Mouse (Mus musculus) spleen, postnatal 10 days (tissue): ENCODE measurements around the gene Ssbp3.
A peak's percentile ranks its signal among the peaks of the same experiment; 100 is the strongest.

Source experiments
- DNase-seq, 2 experiments: peaks; one replicate each; pipeline ENCODE4 v3.0.0; 2021 to 2022; ENCODE audit warnings: low spot score in 2 of 2

Ssbp3 gene

DNA sequence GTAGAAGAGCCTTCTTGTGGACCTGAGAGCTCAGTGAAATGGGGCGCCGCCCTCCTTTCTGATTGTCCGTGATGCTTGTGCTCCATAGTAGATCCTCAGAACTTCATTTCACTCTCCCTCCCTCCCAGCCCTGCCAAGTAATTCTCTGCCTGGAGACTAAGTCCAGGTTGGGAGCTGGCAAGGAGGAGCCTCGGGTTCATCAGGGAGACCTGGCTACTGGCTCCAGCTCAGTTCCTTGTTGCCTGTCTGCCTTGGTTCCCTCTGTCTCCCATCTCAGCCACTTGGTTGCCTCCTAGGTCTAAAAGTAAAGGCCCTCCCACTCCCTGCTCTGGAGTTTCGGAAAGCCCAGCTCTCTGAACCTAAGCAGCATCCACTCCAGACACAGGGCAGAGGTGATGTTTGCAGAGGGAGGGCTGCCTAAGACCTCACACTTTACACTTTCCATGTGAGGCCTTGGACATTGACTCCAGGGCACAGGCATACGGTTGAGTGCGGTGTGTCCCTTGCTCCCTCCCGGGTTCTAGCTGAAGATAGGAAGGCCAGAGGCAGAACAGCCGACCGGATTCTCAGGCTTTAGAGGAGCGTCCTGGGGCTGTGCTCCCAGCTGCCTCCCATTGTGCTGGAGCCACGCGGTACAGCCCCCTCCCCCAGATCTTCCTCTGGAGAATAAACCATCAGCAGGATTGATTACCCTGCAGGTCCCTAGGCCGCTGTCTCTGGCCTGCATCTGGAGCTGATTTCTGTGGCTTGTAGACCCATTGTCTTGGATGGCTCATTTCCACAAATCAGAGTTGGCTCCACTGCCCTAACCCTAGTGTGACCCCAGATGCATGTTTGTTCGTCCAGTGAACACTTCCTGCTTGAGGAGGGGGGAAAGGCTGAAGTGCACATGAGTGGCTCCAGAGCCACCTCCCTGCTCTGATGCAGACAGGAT is 75.7 kb downstream of the Ssbp3 start:
- DNase-seq, result no peak

DNA sequence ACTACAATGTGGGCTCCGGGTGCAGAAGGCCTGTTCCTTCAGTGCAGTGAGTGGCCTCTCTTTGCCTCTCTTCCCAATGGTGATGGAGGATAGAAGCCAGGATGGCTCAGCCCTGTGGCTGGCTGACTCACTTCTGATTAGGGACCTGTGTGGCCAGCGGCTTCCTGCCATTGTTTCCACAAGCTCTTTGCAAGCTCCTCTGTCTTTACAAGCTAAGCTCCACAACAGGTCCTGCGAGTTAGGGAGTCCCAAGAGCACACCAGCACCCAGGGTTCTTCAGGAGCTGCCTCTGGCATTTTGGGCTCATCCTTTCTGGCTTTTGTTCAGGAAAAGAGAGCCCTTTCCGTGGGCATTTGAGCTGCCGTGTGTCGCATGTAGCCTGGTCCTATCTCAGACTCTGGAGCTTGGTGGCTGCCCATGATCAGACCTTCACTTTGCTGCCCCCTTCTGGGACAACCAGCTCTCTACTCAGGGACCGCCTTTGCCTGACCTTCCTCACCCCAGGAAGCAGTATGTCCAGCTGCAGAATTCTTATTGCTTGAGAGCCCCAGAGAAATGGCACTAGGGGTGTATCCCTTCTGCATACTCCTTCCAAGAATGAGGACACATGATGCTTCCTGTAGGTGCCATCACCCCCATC is 77.3 kb downstream of the Ssbp3 start:
- peak; percentile 67 to 83 for DNase-seq

DNA sequence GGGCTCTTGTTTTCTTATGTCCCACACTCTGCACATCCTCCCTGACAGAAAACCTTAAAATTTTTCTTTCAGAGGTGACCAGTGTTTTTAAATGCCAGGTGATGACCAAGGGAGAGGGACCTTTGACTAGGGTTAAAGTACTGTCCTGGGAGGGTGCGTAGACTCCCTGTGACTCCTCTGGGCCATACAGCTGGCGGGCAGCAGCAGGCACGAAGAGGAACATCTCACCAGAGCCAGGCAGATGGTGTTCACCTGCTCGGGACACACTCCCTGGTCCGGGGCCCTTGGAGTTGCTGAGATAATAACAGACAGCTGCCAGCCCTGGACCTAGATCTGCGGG is 78.4 kb downstream of the Ssbp3 start:
- DNase-seq, result no peak

DNA sequence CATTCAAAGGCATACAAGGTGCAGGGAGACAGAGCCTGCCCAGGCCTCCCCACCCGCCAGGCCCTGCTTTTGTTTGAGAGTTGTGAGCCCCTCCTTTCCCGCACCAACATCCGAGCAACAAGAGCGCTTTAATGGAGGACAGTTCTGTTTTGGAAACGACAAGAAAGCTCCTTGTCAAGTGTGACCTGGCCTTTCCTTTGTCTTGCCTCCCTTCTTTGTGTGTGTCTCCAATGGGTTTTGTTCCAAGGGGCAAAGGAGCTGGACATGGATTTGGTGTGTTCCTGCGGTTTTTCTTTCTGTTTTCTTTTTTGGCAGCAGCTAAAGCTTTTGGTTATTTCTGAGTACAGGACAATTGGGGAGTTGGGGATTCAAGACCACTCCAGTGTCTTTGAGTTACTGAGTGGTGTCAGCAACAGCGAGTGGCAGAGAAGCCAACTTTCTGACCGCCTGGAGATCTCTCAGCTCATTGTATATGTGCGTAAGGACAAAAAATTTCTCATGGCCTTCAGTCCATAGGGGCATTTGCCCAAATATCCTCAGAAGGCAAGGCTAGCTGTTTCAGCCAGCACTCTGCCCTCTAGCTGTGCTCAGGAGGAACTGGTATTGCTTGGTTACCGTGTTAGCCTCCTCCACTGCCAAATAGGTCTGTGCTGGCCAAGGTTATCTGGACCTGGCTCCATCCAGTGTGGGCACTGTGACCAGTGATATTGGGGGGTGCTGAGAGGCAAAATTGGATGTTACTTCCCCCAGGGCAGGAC is 78.9 kb downstream of the Ssbp3 start:
- no peak for DNase-seq

DNA sequence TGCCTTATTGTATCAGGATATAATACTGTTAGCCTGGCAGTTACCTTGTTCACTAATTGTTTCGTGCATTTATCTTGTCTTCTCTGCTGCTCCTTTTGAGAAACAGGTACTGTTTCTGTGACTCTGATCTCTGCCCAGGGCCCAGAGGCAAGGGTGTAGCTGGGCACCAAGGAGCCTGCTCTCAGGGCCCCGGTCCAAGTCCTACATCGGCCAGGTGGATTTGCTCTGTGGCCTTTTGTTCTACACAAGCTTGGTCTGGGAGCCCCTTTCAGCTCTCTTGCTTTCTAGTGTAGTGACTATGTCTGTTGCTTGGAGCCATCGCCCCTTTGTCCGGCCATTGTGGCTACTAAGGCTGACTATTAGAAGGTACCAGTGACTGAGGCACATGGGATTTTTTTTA is 82.6 kb downstream of the Ssbp3 start:
- DNase-seq, result no peak

DNA sequence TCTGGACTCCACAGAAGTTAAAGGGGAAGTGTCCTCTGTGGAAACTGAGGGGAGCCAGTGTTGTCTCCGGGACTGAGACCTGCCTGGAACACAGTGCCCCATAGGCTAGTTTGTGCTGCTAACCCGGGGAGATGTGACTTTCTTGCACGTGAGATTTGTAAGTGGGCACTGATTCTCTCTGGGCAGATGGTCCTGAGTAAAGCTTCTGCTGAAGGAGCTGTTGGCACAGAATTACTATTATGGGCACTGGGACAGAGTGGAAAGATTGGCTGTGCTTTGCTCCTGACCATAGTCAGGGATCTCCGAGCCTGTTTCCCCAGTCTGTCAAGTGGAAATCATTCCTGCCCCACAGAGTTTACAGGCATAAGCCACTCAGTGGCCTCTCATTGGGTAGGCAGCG is 83.8 kb downstream of the Ssbp3 start:
- DNase-seq, result no peak

DNA sequence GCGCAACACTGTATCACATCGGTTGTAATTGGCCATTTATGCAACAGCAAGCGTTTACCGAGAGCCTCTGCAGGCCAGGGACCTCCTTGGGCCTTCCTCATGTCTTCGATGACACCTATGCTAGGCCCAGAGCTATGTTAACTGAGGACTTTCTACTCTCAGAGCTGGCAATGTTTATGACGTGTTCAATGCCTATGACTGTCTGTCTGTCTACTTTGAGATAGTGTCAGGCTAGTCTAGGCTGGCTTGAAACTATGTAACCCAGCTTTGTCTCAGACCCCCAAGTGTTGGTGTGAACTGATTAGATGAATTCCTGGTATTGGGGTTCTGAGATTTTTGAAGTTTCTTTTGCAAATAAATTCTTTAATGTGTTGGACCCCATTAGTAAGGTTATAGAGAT is 84.6 kb downstream of the Ssbp3 start:
- no peak for DNase-seq

DNA sequence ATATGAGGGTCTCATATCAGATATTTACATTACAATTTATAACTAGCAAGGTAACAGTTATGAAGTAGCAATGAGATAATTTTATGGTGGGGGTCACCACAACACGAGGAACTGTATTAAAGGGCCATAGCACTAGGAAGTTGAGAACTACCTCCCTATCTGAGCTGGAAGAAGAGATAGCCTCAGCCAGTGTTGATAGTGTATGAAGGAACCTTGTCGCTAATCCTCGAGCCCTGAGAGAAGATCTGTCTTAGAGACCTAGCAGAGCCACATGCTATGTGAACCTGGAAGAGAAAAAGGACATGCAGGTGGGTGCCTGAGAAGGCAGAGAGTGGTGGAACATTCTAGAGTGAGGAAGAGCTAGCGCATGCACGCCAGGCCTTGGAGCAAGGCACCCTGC is 85.0 kb downstream of the Ssbp3 start:
- DNase-seq, result no peak

DNA sequence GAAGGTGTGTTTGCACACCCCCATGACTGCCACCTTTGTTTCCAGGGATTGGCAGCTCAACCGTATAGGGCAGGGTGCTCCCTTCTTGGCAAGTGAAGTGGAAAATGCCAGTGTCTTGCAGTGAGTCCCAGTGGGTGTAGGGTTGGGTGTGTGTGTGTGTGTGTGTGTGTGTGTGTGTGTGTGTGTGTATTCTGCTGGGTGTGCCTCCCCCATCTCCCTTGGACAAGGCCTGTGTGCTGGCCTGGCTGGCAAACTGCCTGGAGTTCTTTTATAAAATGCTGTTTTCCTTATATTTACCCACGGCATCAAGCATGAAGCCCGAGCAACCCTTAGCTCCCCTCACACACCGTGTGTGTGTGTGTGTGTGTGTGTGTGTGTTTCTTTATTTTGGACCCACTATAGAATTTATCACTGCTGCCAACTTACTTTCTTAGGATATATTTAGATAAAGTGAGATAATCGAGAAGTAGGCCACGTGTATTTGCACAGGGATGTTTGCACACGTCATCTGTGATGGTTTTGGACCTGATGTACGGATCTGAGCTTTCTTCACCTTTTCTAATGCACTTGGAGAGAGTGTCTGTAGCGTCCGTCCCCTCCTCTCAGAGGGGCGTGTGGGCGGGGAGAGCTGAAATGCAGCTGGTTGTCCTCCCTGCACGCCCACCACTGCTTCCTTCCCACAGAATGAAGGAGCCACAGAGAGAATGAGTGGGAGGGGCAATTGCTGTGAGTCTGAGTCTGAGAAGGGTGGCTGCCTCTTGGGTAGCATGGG is 86.0 kb downstream of the Ssbp3 start:
- DNase-seq, result no peak

DNA sequence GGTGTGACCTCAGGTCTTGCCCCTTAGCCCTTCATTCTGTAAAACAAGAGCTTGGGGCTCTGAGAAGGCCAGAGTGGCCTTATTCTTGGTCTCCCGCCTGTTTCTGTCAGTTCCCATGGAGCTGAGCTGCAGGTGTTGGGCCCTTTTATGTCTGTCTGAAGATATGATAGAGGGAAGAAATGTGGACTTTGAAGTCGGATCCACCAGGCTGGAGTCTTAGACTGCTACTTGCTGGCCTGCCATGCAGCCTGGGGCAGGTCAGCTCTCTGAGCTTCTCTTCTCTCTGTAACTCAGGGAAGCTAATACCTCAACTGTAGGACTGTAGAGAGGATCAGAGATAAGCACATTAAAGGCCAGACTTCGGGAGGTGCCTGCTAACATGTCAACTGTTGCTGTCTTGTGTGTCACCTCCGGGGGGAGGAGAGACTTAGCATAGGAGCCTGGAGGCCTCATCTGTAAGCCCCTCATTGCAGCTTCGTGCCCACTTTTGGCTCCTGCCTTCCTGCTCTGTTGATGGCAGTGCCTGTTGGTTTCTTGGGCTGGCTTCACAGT is 90.8 kb downstream of the Ssbp3 start:
- no peak for DNase-seq

DNA sequence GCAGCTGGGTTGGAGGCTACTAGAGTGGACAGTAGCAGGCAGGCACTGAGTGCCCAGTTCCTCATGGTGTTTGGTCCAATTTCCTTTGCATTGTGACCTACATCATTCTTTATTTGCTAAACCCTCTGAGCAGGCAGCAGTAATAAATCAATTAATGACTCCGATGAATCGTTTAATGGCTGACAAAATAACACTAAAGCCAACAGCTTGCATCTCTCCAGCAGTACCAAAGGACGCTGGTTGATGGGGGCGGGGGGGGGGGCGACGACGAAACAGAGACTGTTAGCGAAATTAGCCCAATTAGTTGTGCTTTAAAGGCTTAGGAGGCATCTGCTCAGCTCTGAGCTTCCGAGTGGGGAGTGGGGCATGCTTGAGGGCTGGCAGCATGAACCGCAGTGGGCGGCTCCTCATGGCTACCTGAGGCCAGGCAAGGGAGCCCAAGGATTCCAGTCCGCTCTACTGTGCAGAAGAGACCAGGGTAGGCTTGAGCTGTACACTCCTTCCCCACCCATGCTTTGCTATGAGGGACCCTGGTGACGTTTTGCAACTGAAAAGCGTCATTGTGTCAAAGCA is 91.5 kb downstream of the Ssbp3 start:
- no peak for DNase-seq

DNA sequence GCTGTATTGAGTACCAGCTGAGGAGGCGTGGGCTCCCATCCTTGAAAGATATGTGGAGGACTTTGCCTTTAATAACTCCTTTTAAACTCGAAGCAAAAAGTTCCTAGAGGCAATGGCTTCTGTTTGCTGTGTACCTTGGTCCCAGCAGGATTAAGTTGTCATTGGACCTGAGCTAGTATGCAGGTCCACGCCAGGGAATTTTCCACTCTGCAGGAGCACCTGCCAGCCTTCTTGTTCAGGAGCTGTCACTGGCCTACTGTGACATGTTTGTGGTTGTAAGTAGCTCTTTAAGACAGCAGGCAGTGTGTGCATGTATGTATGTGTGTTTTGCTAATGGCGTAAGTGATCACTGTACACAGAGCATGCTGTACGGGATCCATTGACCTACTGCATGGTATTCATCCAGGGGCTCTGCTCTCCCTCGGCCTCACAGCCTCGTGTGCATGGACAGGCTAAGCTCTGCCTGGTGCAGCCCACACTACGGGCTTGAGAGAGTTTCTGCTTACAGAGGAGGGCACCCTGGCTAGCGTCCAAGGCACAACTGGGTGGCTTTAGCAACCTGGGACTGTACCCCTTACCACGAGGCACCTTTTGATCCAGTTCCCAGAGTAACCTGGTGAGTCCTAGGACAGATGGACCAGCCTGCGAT is 92.1 kb downstream of the Ssbp3 start:
- no peak for DNase-seq

DNA sequence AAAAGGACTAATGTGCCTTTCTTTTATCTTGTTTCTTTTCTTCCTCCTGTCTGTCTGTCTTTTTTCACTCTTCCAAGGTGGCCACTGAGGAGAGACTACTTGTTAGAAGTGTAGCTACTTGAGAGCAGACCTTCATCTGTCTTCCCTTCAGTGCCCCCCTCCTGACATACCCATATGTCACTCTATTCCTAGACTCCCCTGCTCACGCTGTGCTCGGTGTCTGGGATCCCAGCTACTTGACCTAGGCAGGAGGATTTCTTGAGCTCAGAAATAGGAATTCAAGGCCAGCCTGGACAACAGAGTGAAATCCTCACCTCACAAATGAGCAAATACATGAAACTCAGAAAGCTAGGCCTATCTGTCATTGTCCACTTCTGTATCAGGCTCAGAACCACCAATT is 92.7 kb downstream of the Ssbp3 start:
- no peak for DNase-seq

DNA sequence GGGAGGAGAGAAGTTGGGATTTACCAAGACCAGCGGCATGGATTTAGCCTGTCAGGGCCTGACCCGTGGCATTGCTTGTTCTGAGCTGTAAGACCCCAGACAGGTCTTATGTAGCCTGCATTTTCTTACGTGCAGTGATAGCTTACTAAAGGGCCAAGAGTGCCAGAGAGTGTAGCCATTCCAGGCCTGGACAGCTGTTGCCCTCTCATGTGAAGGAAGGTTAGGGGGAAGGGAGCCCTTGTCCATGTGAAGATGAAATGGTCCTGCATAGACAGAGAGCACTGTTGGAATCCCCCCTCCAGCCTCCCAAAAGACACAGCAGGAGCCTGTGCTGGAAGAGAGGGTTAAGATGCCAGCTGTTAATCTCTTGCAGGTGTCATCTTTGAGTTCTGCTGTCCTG is 93.3 kb downstream of the Ssbp3 start:
- no peak for DNase-seq

DNA sequence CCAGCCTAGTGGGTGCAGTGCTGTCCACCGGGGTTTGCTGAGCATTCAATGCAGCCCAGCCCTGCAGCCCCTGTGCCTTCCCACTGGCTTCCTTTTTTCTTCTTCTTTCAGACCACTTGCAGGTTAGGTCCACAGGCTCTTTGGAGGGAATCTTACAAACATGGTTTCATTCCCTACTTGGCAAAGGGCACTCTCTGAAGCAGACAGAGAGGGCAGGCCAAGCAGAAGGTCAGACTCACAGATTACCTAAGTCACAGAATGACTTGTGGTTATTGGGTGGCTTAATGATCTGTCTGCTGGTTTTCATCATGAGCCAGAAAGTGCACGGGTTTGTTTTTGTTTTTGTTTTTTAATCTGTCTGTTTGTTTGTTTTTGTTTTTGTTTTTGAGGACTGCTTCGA is 93.8 kb downstream of the Ssbp3 start:
- DNase-seq, result no peak

DNA sequence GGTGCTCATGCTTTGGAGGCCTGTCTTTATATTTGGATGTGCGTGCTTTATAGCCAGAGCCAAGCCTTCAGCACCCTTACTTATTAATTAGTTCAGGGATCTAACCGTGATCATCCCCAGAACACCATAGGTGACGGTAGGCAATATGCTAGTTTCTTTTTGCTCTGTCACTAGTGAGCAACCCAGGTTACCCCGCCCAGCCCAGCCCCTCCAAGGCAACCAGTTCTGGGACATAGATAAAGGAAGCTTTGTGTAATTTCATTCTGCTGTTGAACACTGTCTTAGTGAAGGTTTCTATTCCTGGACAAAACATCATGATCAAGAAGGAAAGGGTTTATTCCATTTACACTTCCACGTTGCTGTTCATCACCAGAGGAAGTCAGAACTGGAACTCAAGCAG is 94.7 kb downstream of the Ssbp3 start:
- no peak for DNase-seq

DNA sequence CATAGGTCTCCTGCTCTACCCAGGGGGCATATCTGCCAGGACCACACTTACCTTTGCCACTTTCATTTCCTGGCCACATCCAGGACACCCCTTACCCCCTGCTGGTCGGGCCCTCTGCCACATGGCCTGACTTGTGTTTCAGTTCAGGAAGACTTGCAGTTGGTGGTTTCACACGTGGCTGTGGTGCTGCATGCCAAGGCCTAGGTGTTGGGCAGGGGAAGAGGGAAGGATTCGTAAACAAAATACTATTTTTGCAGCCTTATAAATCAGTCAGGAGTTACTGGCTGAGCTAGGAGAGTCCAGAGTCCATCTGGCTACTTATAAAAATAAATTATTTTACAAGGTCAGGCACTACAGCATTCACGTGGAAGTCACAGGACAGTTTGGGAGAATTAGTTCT is 95.7 kb downstream of the Ssbp3 start:
- peak in 1 of 2 experiments; percentile 21 for DNase-seq

DNA sequence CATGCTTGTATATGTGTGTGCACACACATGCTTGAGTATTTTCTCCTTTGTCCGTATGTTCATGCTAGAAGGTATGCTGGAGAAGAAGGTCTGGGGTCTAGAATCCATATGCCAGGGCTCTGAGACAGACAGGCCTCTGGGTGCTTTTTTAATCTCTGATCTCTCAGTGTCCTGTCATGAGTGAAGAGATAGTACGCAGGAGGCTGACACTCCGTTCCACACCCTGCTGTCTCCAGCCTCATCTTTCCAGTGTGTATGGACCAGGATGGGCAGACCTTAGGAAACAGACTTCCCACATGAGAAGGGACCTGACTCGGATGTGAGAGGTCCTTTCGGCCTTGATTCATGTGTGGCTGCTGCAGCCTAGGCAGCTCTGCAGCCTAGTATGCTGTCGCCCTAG is 96.3 kb downstream of the Ssbp3 start:
- DNase-seq, result no peak

DNA sequence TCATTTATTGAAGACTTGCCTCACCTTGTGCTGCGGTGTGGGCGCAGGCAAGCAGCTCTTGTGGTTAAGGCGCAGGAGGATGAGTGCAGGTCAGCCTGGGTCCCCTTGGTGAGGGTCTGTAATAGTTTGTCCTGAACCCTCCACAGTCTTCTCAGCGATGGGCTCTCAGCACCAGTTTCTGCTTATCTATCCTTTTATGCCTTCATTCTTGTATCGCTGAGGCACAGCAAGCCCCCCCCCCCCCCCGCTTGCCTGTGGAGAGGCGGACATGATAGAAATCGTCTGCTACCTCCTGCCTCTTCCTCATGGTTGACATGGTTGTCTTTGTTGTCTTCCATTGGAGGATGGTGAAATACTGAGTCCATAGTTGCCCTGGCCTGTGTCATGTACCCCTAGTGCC is 96.9 kb downstream of the Ssbp3 start:
- DNase-seq, result no peak

DNA sequence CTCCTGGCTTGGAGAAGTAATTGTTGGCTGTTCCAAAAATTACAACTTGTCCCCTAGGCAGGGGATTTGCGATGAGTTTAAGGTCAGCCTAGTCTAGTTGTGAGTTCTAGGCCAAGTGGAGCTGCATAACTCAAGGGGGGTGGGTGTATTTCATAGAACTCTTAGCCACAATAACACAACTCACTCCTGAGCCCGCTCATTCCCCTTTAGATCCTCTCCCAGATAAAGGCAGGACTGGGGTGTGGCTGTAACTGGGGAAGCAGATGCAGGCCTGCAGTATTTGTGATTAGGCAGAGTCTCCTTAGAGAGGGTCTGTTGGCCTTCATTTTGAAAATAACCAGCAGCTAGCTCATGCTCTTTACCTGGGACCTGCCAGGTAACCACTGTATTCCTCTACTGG is 97.7 kb downstream of the Ssbp3 start:
- no peak for DNase-seq

DNA sequence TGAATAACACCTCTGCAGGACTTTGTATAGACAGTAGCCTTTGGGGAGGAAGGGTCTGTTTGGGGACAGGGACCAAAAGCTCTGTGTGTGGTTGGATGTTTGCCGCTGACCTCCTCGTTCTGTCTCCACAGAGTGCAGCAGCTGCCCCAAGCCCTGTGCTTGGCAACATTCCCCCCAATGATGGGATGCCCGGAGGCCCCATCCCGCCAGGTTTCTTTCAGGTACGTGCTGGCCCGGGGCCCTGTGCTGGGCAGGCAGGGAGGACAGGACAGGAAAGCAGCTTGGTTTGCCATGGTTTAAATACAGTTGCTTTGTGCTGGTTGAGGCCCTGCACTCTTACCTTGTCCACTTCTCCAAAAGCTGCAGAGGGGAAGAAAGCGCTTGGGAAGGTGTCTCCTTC is 99.0 kb downstream of the Ssbp3 start:
- no peak for DNase-seq
